Mouse (Mus musculus) spleen, adult 18-20 months (tissue): ENCODE measurements around the gene Zfp799.
A peak's percentile ranks its signal among the peaks of the same experiment; 100 is the strongest.

Experiments
- DNase-seq, 2 experiments: peaks; one replicate each; pipeline ENCODE4 v3.0.0; 2022; ENCODE audit warnings: mixed read lengths in 2 of 2

Zfp799 gene

GRCm38 (mm10) chr17:32786944-32787343, 43.1 kb downstream of the Zfp799 start:
- DNase-seq, result no peak

- DNase-seq, result no peak
Observed at GRCm38 (mm10) chr17:32785656-32786055, 44.4 kb downstream of the Zfp799 start.

- no peak for DNase-seq
Observed at GRCm38 (mm10) chr17:32777564-32777963, 52.5 kb downstream of the Zfp799 start.

GRCm38 (mm10) chr17:32771213-32771612, 58.8 kb downstream of the Zfp799 start:
- peak in 1 of 2 experiments; percentile 27 for DNase-seq

- DNase-seq, result no peak
Observed at GRCm38 (mm10) chr17:32766422-32766821, 63.6 kb downstream of the Zfp799 start.
